Mouse (Mus musculus): ENCODE measurements around the gene Synj1. TPM values are rescaled to one million over a fixed set of nuclear protein-coding genes. Genes with fewer than 3 reads are reported as not detected.

Gene Synj1
- polyA plus RNA-seq, 1 experiment from 2014 or later: 44.9 TPM

DNA sequence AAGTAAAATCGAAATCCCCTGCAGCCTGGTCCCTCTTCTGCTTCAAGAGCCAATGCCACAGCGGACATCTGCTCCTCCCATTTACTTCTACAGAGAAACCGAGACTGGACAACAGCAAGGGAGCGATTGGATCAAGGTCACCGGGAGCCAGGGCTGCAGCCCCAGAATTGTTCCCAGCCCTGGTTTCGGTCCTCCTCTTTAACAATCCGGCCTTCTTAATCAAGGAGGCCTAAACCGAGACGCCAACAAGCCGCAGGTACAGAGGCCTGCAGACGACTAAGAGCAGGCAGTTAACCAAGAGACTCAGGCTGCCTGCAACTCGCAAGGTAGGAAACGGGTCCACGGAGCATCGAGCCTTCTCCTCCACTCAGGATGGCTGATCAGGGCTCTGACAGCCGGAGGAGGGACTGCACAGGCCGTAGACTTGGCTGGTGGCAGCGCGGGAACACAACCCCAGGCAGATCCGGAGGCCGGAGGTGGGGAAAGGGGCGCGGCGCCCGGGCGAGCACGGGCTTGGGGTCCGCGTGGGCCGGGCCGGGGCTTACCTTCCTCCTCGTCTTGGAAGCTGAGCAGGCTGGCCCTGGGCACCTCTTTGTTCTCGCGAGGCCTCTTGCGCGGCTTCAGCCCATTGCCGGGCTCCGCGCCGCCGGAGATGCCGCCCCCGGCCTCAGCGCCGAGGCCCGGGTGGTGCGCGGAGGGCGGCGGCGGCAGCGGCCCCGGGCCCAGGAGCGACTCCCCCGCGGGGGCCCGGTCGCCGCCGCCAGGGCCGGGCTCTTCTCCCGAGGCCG, 32.5 kb upstream of the Synj1 start:
- Histone ChIP-seq H3K9ac (replicated peaks; ENCODE audit: low read depth, low read length) (peak overlapping the region; percentile 98), H3K9me3 (ENCODE audit: control insufficient read depth, low read length) (no peaks in the 10 kb centered on the region), H3K27me3 (replicated peaks; ENCODE audit: control insufficient read depth, insufficient read depth, low read length) (no peaks in the 10 kb centered on the region), H3K4me2 (ENCODE audit: low read length) (peak overlapping the region; percentile 83), H3K36me3 (ENCODE audit: control insufficient read depth, insufficient read depth) (0 out of 2 replicates have a peak, but pooled peaks cover 2% of the 10 kb centered on the region), H3K4me1 (replicated peaks; ENCODE audit: control insufficient read depth, insufficient read depth, low read length) (peaks cover 14% of the 10 kb centered on the region), H3K4me3 (replicated peaks; ENCODE audit: low read length) (peak overlapping the region; percentile 100), H3K27ac (ENCODE audit: low read length) (peak overlapping the region; percentile 97)
- WGBS: under 1% methylated on average over 63 of the region's 63 CpGs
- peak; percentile 61 for ATAC-seq

GRCm38 (mm10) chr16:91042640-91043039, 31.5 kb upstream of the Synj1 start:
- no peak for ATAC-seq
- Histone ChIP-seq H3K4me3 (replicated peaks; ENCODE audit: low read length) (peak overlapping the region; percentile 22), H3K36me3 (ENCODE audit: control insufficient read depth, insufficient read depth) (peaks cover 4% of the 10 kb centered on the region; the same call in 1 of the 2 replicates), H3K27ac (ENCODE audit: low read length) (no peak overlapping the region), H3K4me2 (ENCODE audit: low read length) (peak overlapping the region; percentile 55), H3K9ac (replicated peaks; ENCODE audit: low read depth, low read length) (no peak overlapping the region), H3K27me3 (replicated peaks; ENCODE audit: control insufficient read depth, insufficient read depth, low read length) (no peaks in the 10 kb centered on the region), H3K9me3 (ENCODE audit: control insufficient read depth, low read length) (no peaks in the 10 kb centered on the region), H3K4me1 (replicated peaks; ENCODE audit: control insufficient read depth, insufficient read depth, low read length) (peaks cover 14% of the 10 kb centered on the region)
- 34% methylated on average over 1 of the region's 1 CpGs for WGBS

DNA sequence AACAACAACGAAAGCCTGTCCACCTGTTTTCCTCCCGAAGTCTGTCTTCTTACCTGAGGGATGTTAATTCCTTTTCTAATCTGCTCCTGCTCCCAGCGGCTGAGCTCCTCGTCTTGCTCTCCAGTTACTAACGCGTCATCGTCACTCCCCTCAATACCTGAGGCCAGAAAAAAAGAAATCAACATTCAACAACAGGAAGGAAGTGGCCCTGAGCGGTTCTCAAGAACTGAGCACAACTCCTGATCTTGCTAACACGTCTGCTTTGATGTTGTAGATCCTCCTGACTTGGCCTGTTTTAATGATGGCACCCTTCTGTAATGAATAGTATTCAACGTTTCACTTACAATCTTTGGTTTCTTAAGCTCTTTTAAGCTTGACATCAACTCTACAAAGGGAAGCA, 24.8 kb upstream of the Synj1 start:
- WGBS: 90% methylated on average over 10 of the region's 10 CpGs
- H3K4me3 ChIP-seq (replicated peaks; ENCODE audit: low read length): no peak overlapping the region
- no peak overlapping the region for H3K9ac ChIP-seq (replicated peaks; ENCODE audit: low read depth, low read length)
- no peaks in the 10 kb centered on the region for H3K4me1 ChIP-seq (replicated peaks; ENCODE audit: control insufficient read depth, insufficient read depth, low read length)
- no peak overlapping the region for H3K4me2 ChIP-seq (ENCODE audit: low read length)
- no peak for ATAC-seq
- peaks cover 49% of the 10 kb centered on the region for H3K36me3 ChIP-seq (ENCODE audit: control insufficient read depth, insufficient read depth)
- no peak overlapping the region for H3K27ac ChIP-seq (ENCODE audit: low read length)
- no peaks in the 10 kb centered on the region for H3K9me3 ChIP-seq (ENCODE audit: control insufficient read depth, low read length)
- H3K27me3 ChIP-seq (replicated peaks; ENCODE audit: control insufficient read depth, insufficient read depth, low read length): no peaks in the 10 kb centered on the region

DNA sequence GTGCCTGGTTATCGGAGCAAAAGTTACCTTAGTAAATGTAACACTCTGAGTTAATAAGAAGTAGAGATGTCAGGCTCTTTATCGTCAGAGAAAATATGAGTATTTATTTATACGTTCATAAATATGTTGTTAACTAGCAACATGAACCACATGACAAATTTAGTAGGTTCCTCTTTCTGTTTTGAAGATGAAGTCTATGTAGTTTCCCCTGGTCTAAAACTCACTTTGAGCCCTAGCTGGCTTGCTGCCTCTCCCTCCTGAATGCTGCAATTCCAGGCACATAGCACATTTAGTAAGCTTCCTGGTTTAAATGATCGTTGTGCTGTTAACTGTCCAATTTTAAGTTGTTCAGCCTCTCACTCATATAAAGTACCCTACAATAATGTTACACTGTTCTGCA, 19.6 kb upstream of the Synj1 start:
- Histone ChIP-seq H3K27ac (ENCODE audit: low read length) (no peak overlapping the region), H3K36me3 (ENCODE audit: control insufficient read depth, insufficient read depth) (peaks cover 54% of the 10 kb centered on the region), H3K4me2 (ENCODE audit: low read length) (no peak overlapping the region), H3K4me1 (replicated peaks; ENCODE audit: control insufficient read depth, insufficient read depth, low read length) (no peaks in the 10 kb centered on the region), H3K4me3 (replicated peaks; ENCODE audit: low read length) (no peak overlapping the region), H3K9me3 (ENCODE audit: control insufficient read depth, low read length) (no peaks in the 10 kb centered on the region), H3K27me3 (replicated peaks; ENCODE audit: control insufficient read depth, insufficient read depth, low read length) (no peaks in the 10 kb centered on the region), H3K9ac (replicated peaks; ENCODE audit: low read depth, low read length) (no peak overlapping the region)
- WGBS: 89% methylated on average over 4 of the region's 4 CpGs
- ATAC-seq: no peak

- H3K4me3 ChIP-seq (replicated peaks; ENCODE audit: low read length): no peak overlapping the region
- 93% methylated on average over 2 of the region's 2 CpGs for WGBS
- no peak for ATAC-seq
- H3K4me2 ChIP-seq (ENCODE audit: low read length): no peak overlapping the region
- H3K9ac ChIP-seq (replicated peaks; ENCODE audit: low read depth, low read length): no peak overlapping the region
- no peaks in the 10 kb centered on the region for H3K9me3 ChIP-seq (ENCODE audit: control insufficient read depth, low read length)
- peaks cover 56% of the 10 kb centered on the region for H3K36me3 ChIP-seq (ENCODE audit: control insufficient read depth, insufficient read depth)
- no peak overlapping the region for H3K27ac ChIP-seq (ENCODE audit: low read length)
- H3K27me3 ChIP-seq (replicated peaks; ENCODE audit: control insufficient read depth, insufficient read depth, low read length): no peaks in the 10 kb centered on the region
- H3K4me1 ChIP-seq (replicated peaks; ENCODE audit: control insufficient read depth, insufficient read depth, low read length): no peaks in the 10 kb centered on the region
Measured at GRCm38 (mm10) chr16:91029901-91030300, 18.8 kb upstream of the Synj1 start.

DNA sequence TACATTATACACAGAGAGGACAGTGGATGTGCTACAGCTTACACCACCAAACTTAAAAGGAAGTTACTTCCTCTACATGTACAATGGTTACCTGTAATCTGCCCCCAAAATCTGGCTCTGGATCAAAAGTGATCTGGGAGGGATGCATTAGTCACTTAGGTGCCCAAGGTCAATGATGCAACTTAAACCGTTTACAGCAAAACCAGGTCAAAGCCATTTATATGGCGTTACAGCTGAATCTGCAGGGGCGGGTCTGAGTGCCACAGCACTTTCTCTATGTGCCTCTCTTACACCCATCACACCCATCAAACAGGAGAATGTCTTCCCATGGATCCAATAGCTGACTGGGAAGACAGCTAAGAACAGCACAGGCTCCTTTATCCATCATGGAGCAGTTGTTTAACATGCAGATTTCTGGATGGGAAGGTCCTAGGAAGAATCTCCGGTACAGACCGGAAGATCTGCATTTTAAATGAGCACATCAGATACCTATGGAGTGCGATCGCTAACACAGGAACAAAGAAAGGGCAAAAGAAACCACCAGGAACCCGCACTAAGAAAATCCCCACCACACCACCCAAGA, 18.1 kb upstream of the Synj1 start:
- H3K4me1 ChIP-seq (replicated peaks; ENCODE audit: control insufficient read depth, insufficient read depth, low read length): no peaks in the 10 kb centered on the region
- no peaks in the 10 kb centered on the region for H3K9me3 ChIP-seq (ENCODE audit: control insufficient read depth, low read length)
- H3K36me3 ChIP-seq (ENCODE audit: control insufficient read depth, insufficient read depth): peaks cover 56% of the 10 kb centered on the region
- no peak overlapping the region for H3K4me3 ChIP-seq (replicated peaks; ENCODE audit: low read length)
- no peak overlapping the region for H3K4me2 ChIP-seq (ENCODE audit: low read length)
- no peaks in the 10 kb centered on the region for H3K27me3 ChIP-seq (replicated peaks; ENCODE audit: control insufficient read depth, insufficient read depth, low read length)
- WGBS: 90% methylated on average over 8 of the region's 8 CpGs
- no peak overlapping the region for H3K27ac ChIP-seq (ENCODE audit: low read length)
- no peak overlapping the region for H3K9ac ChIP-seq (replicated peaks; ENCODE audit: low read depth, low read length)
- ATAC-seq: no peak

- no peak overlapping the region for H3K4me3 ChIP-seq (replicated peaks; ENCODE audit: low read length)
- H3K27ac ChIP-seq (ENCODE audit: low read length): no peak overlapping the region
- no peak overlapping the region for H3K4me2 ChIP-seq (ENCODE audit: low read length)
- H3K27me3 ChIP-seq (replicated peaks; ENCODE audit: control insufficient read depth, insufficient read depth, low read length): no peaks in the 10 kb centered on the region
- no peak for ATAC-seq
- peaks cover 55% of the 10 kb centered on the region for H3K36me3 ChIP-seq (ENCODE audit: control insufficient read depth, insufficient read depth)
- 72% methylated on average over 4 of the region's 4 CpGs for WGBS
- H3K9me3 ChIP-seq (ENCODE audit: control insufficient read depth, low read length): peaks cover 2% of the 10 kb centered on the region; the same call in 1 of the 2 replicates
- no peaks in the 10 kb centered on the region for H3K4me1 ChIP-seq (replicated peaks; ENCODE audit: control insufficient read depth, insufficient read depth, low read length)
- no peak overlapping the region for H3K9ac ChIP-seq (replicated peaks; ENCODE audit: low read depth, low read length)
Measured at GRCm38 (mm10) chr16:91026290-91026689, 15.2 kb upstream of the Synj1 start.

- no peak for ATAC-seq
- 95% methylated on average over 1 of the region's 1 CpGs for WGBS
Measured at GRCm38 (mm10) chr16:91023384-91023783, 12.3 kb upstream of the Synj1 start.

DNA sequence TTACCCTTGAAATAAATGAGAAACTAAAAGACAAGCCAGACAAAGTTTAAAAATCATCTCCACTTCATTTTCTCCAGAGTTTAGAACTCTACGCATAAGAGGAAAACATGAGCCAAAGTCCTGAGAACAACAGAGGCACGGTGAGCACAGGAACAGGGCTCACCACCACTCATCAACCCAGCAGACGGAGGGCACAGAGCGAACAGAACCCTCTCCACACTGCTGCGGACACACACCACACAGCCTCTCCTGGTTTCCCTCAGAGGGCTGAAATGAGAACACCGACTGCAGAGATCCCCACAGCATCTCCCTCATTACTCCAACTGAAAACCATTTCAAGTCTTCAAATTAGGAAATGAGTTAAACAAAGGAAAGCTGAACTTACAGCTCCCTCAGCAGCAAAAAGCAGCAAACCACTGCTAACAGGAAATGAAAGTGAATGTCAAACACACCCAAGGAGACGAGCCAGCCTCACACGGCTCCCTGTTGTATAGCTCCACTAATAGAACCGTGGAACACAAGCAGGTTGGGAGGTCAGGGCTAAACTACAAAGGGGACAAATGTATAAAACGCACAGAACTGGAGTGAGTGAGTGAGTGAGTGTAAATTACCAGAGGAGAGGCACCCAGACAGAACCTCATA, 9.9 kb upstream of the Synj1 start:
- no peak for ATAC-seq
- H3K36me3 ChIP-seq (ENCODE audit: control insufficient read depth, insufficient read depth): peaks cover 72% of the 10 kb centered on the region
- no peaks in the 10 kb centered on the region for H3K27me3 ChIP-seq (replicated peaks; ENCODE audit: control insufficient read depth, insufficient read depth, low read length)
- no peaks in the 10 kb centered on the region for H3K4me1 ChIP-seq (replicated peaks; ENCODE audit: control insufficient read depth, insufficient read depth, low read length)
- WGBS: 94% methylated on average over 10 of the region's 10 CpGs
- H3K27ac ChIP-seq (ENCODE audit: low read length): no peak overlapping the region
- H3K4me2 ChIP-seq (ENCODE audit: low read length): no peak overlapping the region
- H3K9me3 ChIP-seq (ENCODE audit: control insufficient read depth, low read length): peaks cover 2% of the 10 kb centered on the region; the same call in 1 of the 2 replicates
- no peak overlapping the region for H3K9ac ChIP-seq (replicated peaks; ENCODE audit: low read depth, low read length)
- no peak overlapping the region for H3K4me3 ChIP-seq (replicated peaks; ENCODE audit: low read length)

More at GRCm38 (mm10) chr16:91023384-91023783, 12.3 kb upstream of the Synj1 start:
- H3K4me1 ChIP-seq (replicated peaks; ENCODE audit: control insufficient read depth, insufficient read depth, low read length): no peaks in the 10 kb centered on the region
- no peak overlapping the region for H3K9ac ChIP-seq (replicated peaks; ENCODE audit: low read depth, low read length)
- peaks cover 72% of the 10 kb centered on the region for H3K36me3 ChIP-seq (ENCODE audit: control insufficient read depth, insufficient read depth)
- H3K4me3 ChIP-seq (replicated peaks; ENCODE audit: low read length): no peak overlapping the region
- H3K9me3 ChIP-seq (ENCODE audit: control insufficient read depth, low read length): peaks cover 2% of the 10 kb centered on the region; the same call in 1 of the 2 replicates
- H3K27me3 ChIP-seq (replicated peaks; ENCODE audit: control insufficient read depth, insufficient read depth, low read length): no peaks in the 10 kb centered on the region
- H3K4me2 ChIP-seq (ENCODE audit: low read length): no peak overlapping the region
- no peak overlapping the region for H3K27ac ChIP-seq (ENCODE audit: low read length)

All from forebrain, embryonic 16.5 days (tissue).